Mouse (Mus musculus) limb, embryonic 10.5 days (tissue): ENCODE measurements around the gene Gxylt2. TPM values are rescaled to one million over a fixed set of nuclear protein-coding genes. Genes with fewer than 3 reads are reported as not detected.

ENCODE experiments used
- DNase-seq: peaks from one replicate; pipeline ENCODE4 v3.0.0-alpha.2; 2017; ENCODE audit warnings: low spot score
- H3K27ac ChIP-seq: fragments of 300-500 bp; sonication (generic); 2 replicates; pipeline ENCODE4 v1.5.1; 2016; ENCODE audit warnings: mild to moderate bottlenecking
- H3K27me3 ChIP-seq: fragments of 300-500 bp; sonication (generic); 2 replicates; pipeline ENCODE4 v1.6.1; 2016; ENCODE audit warnings: low read depth, mild to moderate bottlenecking; ENCODE audit not compliant: poor library complexity, severe bottlenecking
- H3K36me3 ChIP-seq: fragments of 300-500 bp; sonication (generic); 2 replicates; pipeline ENCODE4 v1.6.1; 2016; ENCODE audit warnings: mild to moderate bottlenecking, moderate library complexity
- H3K4me1 ChIP-seq: fragments of 300-500 bp; sonication (generic); 2 replicates; pipeline ENCODE4 v1.6.1; 2016
- H3K4me3 ChIP-seq: fragments of 300-500 bp; sonication (generic); 2 replicates; pipeline ENCODE4 v1.5.1; 2016; ENCODE audit warnings: mild to moderate bottlenecking, moderate library complexity
- H3K9me3 ChIP-seq: fragments of 300-500 bp; sonication (generic); replicated peaks from 2 replicates; pipeline ENCODE4 v1.6.1; 2016; ENCODE audit warnings: mild to moderate bottlenecking
- WGBS: fragments of 180-500 bp; shearing (Covaris S2); methylation state at CpG from one replicate; pipeline ENCODE4 v1.1.7; 2016; 5-methylcytosine and 5-hydroxymethylcytosine counted together
- polyA plus RNA-seq: library from polyadenylated mRNA; unstranded; fragments of >200 nt; fragmentation: Nextera tagmentation; extraction: Ambion mirVana; gene quantifications from 2 replicates; pipeline ENCODE4 v1.2.1, GENCODE M21; 2016

Gene Gxylt2
- polyA plus RNA-seq, 1 experiment from 2014 or later, result 4.4 TPM

GRCm38 (mm10) chr6:100700774-100701173 is 3.8 kb upstream of the Gxylt2 start:
- no peak overlapping the region for H3K4me3 ChIP-seq
- no peaks in the 10 kb centered on the region for H3K36me3 ChIP-seq
- 80% methylated on average over 5 of the region's 5 CpGs for WGBS
- peaks cover 21% of the 10 kb centered on the region for H3K27me3 ChIP-seq
- H3K4me1 ChIP-seq, result peaks cover 19% of the 10 kb centered on the region
- no peak overlapping the region for H3K27ac ChIP-seq
- DNase-seq, result peak; percentile 15
- no peaks in the 10 kb centered on the region for H3K9me3 ChIP-seq

GRCm38 (mm10) chr6:100704197-100704573 is 349 bp upstream of the Gxylt2 start:
- WGBS, result 41% methylated on average over 8 of the region's 8 CpGs
- peak overlapping the region; percentile 93 for H3K27ac ChIP-seq

GRCm38 (mm10) chr6:100705366-100705811 is 855 bp downstream of the Gxylt2 start:
- Histone ChIP-seq H3K27me3 (peaks cover 26% of the 10 kb centered on the region), H3K36me3 (no peaks in the 10 kb centered on the region), H3K4me1 (peaks cover 31% of the 10 kb centered on the region), H3K4me3 (peak overlapping the region; percentile 75), H3K9me3 (no peaks in the 10 kb centered on the region), H3K27ac (peak overlapping the region; percentile 93)
- peak; percentile 70 for DNase-seq
- WGBS, result 2% methylated on average over 15 of the region's 15 CpGs

More at GRCm38 (mm10) chr6:100704197-100704573, 349 bp upstream of the Gxylt2 start:
- no peak for DNase-seq
- H3K4me3 ChIP-seq, result peak overlapping the region; percentile 75
- no peaks in the 10 kb centered on the region for H3K9me3 ChIP-seq
- peaks cover 28% of the 10 kb centered on the region for H3K4me1 ChIP-seq
- H3K36me3 ChIP-seq, result no peaks in the 10 kb centered on the region
- H3K27me3 ChIP-seq, result peaks cover 22% of the 10 kb centered on the region

GRCm38 (mm10) chr6:100706861-100707260 is 2.3 kb downstream of the Gxylt2 start:
- H3K9me3 ChIP-seq, result no peaks in the 10 kb centered on the region
- H3K4me1 ChIP-seq, result peaks cover 31% of the 10 kb centered on the region
- no peak for DNase-seq
- no peaks in the 10 kb centered on the region for H3K36me3 ChIP-seq
- no peak overlapping the region for H3K4me3 ChIP-seq
- 78% methylated on average over 6 of the region's 6 CpGs for WGBS
- peaks cover 26% of the 10 kb centered on the region for H3K27me3 ChIP-seq
- no peak overlapping the region for H3K27ac ChIP-seq

GRCm38 (mm10) chr6:100707557-100707956 is 3.0 kb downstream of the Gxylt2 start:
- no peak overlapping the region for H3K4me3 ChIP-seq
- no peaks in the 10 kb centered on the region for H3K36me3 ChIP-seq
- peaks cover 31% of the 10 kb centered on the region for H3K4me1 ChIP-seq
- DNase-seq, result no peak
- WGBS, result 65% methylated on average over 7 of the region's 7 CpGs
- H3K27ac ChIP-seq, result no peak overlapping the region
- no peaks in the 10 kb centered on the region for H3K9me3 ChIP-seq
- H3K27me3 ChIP-seq, result peaks cover 26% of the 10 kb centered on the region

GRCm38 (mm10) chr6:100708248-100708647 is 3.7 kb downstream of the Gxylt2 start:
- Histone ChIP-seq H3K9me3 (no peaks in the 10 kb centered on the region), H3K36me3 (no peaks in the 10 kb centered on the region), H3K4me1 (peaks cover 31% of the 10 kb centered on the region), H3K27me3 (peaks cover 20% of the 10 kb centered on the region), H3K27ac (no peak overlapping the region), H3K4me3 (no peak overlapping the region)
- 91% methylated on average over 1 of the region's 1 CpGs for WGBS
- DNase-seq, result no peak

- Histone ChIP-seq H3K4me1 (peaks cover 30% of the 10 kb centered on the region), H3K36me3 (no peaks in the 10 kb centered on the region), H3K4me3 (no peak overlapping the region), H3K27me3 (peaks cover 12% of the 10 kb centered on the region; the same call in 1 of the 2 replicates), H3K9me3 (no peaks in the 10 kb centered on the region), H3K27ac (no peak overlapping the region)
- DNase-seq, result no peak
- 91% methylated on average over 9 of the region's 9 CpGs for WGBS
These were observed 4.5 kb downstream of the Gxylt2 start for GRCm38 (mm10) chr6:100708996-100709395.

GRCm38 (mm10) chr6:100709483-100709882 is 4.9 kb downstream of the Gxylt2 start:
- DNase-seq, result no peak
- 41% methylated on average over 7 of the region's 7 CpGs for WGBS
- no peak overlapping the region for H3K27ac ChIP-seq
- no peak overlapping the region for H3K4me3 ChIP-seq
- H3K4me1 ChIP-seq, result peaks cover 25% of the 10 kb centered on the region
- no peaks in the 10 kb centered on the region for H3K9me3 ChIP-seq
- 0 out of 2 replicates have a peak, but pooled peaks cover 8% of the 10 kb centered on the region for H3K27me3 ChIP-seq
- H3K36me3 ChIP-seq, result no peaks in the 10 kb centered on the region

- WGBS, result 49% methylated on average over 4 of the region's 4 CpGs
- Histone ChIP-seq H3K4me3 (no peak overlapping the region), H3K27ac (no peak overlapping the region), H3K9me3 (no peaks in the 10 kb centered on the region), H3K27me3 (0 out of 2 replicates have a peak, but pooled peaks cover 8% of the 10 kb centered on the region), H3K4me1 (peaks cover 18% of the 10 kb centered on the region), H3K36me3 (no peaks in the 10 kb centered on the region)
- no peak for DNase-seq
These were observed 5.6 kb downstream of the Gxylt2 start for GRCm38 (mm10) chr6:100710170-100710569.

- H3K9me3 ChIP-seq, result no peaks in the 10 kb centered on the region
- WGBS, result 85% methylated on average over 5 of the region's 5 CpGs
- no peaks in the 10 kb centered on the region for H3K36me3 ChIP-seq
- no peak for DNase-seq
- 0 out of 2 replicates have a peak, but pooled peaks cover 6% of the 10 kb centered on the region for H3K27me3 ChIP-seq
- H3K4me3 ChIP-seq, result no peak overlapping the region
- H3K27ac ChIP-seq, result no peak overlapping the region
- peaks cover 11% of the 10 kb centered on the region for H3K4me1 ChIP-seq
These were observed 6.3 kb downstream of the Gxylt2 start for GRCm38 (mm10) chr6:100710866-100711265.

- Histone ChIP-seq H3K36me3 (no peaks in the 10 kb centered on the region), H3K27me3 (no peaks in the 10 kb centered on the region), H3K4me3 (no peak overlapping the region), H3K27ac (no peak overlapping the region), H3K4me1 (peaks cover 2% of the 10 kb centered on the region), H3K9me3 (no peaks in the 10 kb centered on the region)
- WGBS, result 68% methylated on average over 8 of the region's 8 CpGs
- DNase-seq, result no peak
These were observed 10.8 kb downstream of the Gxylt2 start for GRCm38 (mm10) chr6:100715296-100715828.

- Histone ChIP-seq H3K36me3 (no peaks in the 10 kb centered on the region), H3K27me3 (no peaks in the 10 kb centered on the region), H3K4me1 (peaks cover 8% of the 10 kb centered on the region), H3K27ac (no peak overlapping the region), H3K4me3 (no peak overlapping the region), H3K9me3 (no peaks in the 10 kb centered on the region)
- no peak for DNase-seq
- WGBS, result 84% methylated on average over 7 of the region's 7 CpGs
These were observed 11.6 kb downstream of the Gxylt2 start for GRCm38 (mm10) chr6:100716152-100716551.

- no peak for DNase-seq
- H3K36me3 ChIP-seq, result no peaks in the 10 kb centered on the region
- no peaks in the 10 kb centered on the region for H3K9me3 ChIP-seq
- H3K27me3 ChIP-seq, result no peaks in the 10 kb centered on the region
- H3K4me3 ChIP-seq, result no peak overlapping the region
- no peak overlapping the region for H3K27ac ChIP-seq
- WGBS, result 79% methylated on average over 8 of the region's 8 CpGs
- peaks cover 14% of the 10 kb centered on the region for H3K4me1 ChIP-seq
These were observed 12.3 kb downstream of the Gxylt2 start for GRCm38 (mm10) chr6:100716817-100717216.

- WGBS, result 87% methylated on average over 6 of the region's 6 CpGs
- no peak overlapping the region for H3K4me3 ChIP-seq
- H3K9me3 ChIP-seq, result no peaks in the 10 kb centered on the region
- H3K27ac ChIP-seq, result no peak overlapping the region
- H3K4me1 ChIP-seq, result peaks cover 28% of the 10 kb centered on the region
- no peaks in the 10 kb centered on the region for H3K36me3 ChIP-seq
- DNase-seq, result no peak
- no peaks in the 10 kb centered on the region for H3K27me3 ChIP-seq
These were observed 15.6 kb downstream of the Gxylt2 start for GRCm38 (mm10) chr6:100720098-100720501.
